Mouse (Mus musculus): ENCODE data around the gene Il17c.

- no peak for TF ChIP-seq CTCF (conservative IDR thresholded peaks at IDR 0.05; ENCODE audit: low read length)
- TF ChIP-seq POU5F1 (IDR thresholded peaks at IDR 0.05; ENCODE audit: borderline replicate concordance, low read length) = no peak
Observed at GRCm38 (mm10) chr8:122459990-122460389, 38.2 kb downstream of the Il17c start.
